Mouse (Mus musculus): ENCODE data around the gene Cdk5rap2. TPM values are rescaled to one million over a fixed set of nuclear protein-coding genes. Genes with fewer than 3 reads are reported as not detected.

Cdk5rap2 gene
- polyA plus RNA-seq, 1 experiment from 2014 or later: 16.2 TPM

GRCm38 (mm10) chr4:70185971-70186370 is 224.3 kb downstream of the Cdk5rap2 start:
- Histone ChIP-seq H3K4me3 (ENCODE audit: low read length) (no peak overlapping the region), H3K27me3 (ENCODE audit: control insufficient read depth, insufficient read depth, low read depth, low read length) (no peaks in the 10 kb centered on the region), H3K9me3 (ENCODE audit: control insufficient read depth, low read length) (no peaks in the 10 kb centered on the region), H3K27ac (ENCODE audit: low read length) (no peak overlapping the region), H3K4me2 (ENCODE audit: low read depth, low read length) (no peak overlapping the region), H3K36me3 (ENCODE audit: control insufficient read depth, insufficient read depth, low read length) (no peaks in the 10 kb centered on the region), H3K9ac (ENCODE audit: low read length) (no peak overlapping the region), H3K4me1 (replicated peaks; ENCODE audit: control insufficient read depth, insufficient read depth, low read length) (no peaks in the 10 kb centered on the region)
- no peak for ATAC-seq (ENCODE audit: low read depth)
- 84% methylated on average over 2 of the region's 2 CpGs for WGBS

Other genes with a start within 250 kb of the Cdk5rap2 start
- 6.5 and 7.1 TPM in 2 replicates for gene Megf9, start 124.6 kb upstream of the Cdk5rap2 start, polyA plus RNA-seq (2015; fragmentation: Nextera tagmentation; extraction: Ambion mirVana)